In genomic region chr11:120727169-120727527, GRCm38 (mm10) we compare ENCODE assay signal across 8 mouse cellular contexts. TPM values are rescaled to one million over a fixed set of nuclear protein-coding genes. Genes with fewer than 3 reads are reported as not detected.
A peak's percentile ranks its signal among the peaks of the same experiment; 100 is the strongest.
DNase-seq lines count a peak whose midpoint lies in the region; ATAC-seq and TF ChIP-seq lines count a peak whose summit lies in the region.

Dcxr (minus strand) TSS chr11:120727281.

- H3K27me3 ChIP-seq in E14TG2a.4 (ENCODE audit: insufficient read depth, low read length) = peaks cover 61% of the 10 kb centered on the region
- H3K27me3 ChIP-seq in heart, embryonic 12.5 days (replicated peaks) = peaks cover 61% of the 10 kb centered on the region
- H3K27me3 ChIP-seq in kidney, embryonic 16.5 days (ENCODE audit: insufficient read depth, low read length) = peaks cover 6% of the 10 kb centered on the region; the same call in 1 of the 2 replicates
- H3K27me3 ChIP-seq in liver, embryonic 11.5 days (replicated peaks; ENCODE audit: control insufficient read depth, insufficient read depth, low read length) = peaks cover 16% of the 10 kb centered on the region
- H3K27me3 ChIP-seq in splenic B cell, adult 2 months (ENCODE audit: control insufficient read depth, insufficient read depth, low read length, poor library complexity, severe bottlenecking) = no peaks in the 10 kb centered on the region

- no peaks in the 10 kb centered on the region for H3K9me3 ChIP-seq in E14TG2a.4 (ENCODE audit: low read length)
- H3K9me3 ChIP-seq in heart, embryonic 12.5 days (replicated peaks) = no peaks in the 10 kb centered on the region
- H3K9me3 ChIP-seq in kidney, embryonic 16.5 days (ENCODE audit: low read length) = no peaks in the 10 kb centered on the region
- no peaks in the 10 kb centered on the region for H3K9me3 ChIP-seq in liver, embryonic 11.5 days (ENCODE audit: control insufficient read depth, low read length)

- no peak within 1 kb of the TSS for H3K27ac ChIP-seq in brown adipose tissue, adult 24 weeks (replicated peaks; ENCODE audit: low read depth, low read length)
- H3K27ac ChIP-seq in heart, embryonic 12.5 days (ENCODE audit: poor library complexity, severe bottlenecking) = no peak within 1 kb of the TSS
- peak within 1 kb of the TSS; percentile 61; the same call in 1 of the 2 replicates for H3K27ac ChIP-seq in kidney, embryonic 16.5 days (ENCODE audit: low read length)
- 0 out of 2 replicates have a peak within 1 kb of the TSS, but pooled peaks have one; percentile 22 for H3K27ac ChIP-seq in liver, embryonic 11.5 days (ENCODE audit: low read depth, low read length)

- peak; percentile 76 for DNase-seq in fat pad, adult 2 months (ENCODE audit: extremely low read depth, low read depth, low spot score)
- peak; percentile 85 for DNase-seq in liver, embryonic 11.5 days (ENCODE audit: low spot score)
- DNase-seq in splenic B cell, adult 2 months (ENCODE audit: low read depth, low spot score) = peak; percentile 88

- ATAC-seq in heart, embryonic 12.5 days (ENCODE audit: insufficient number of reproducible peaks, low FRiP score) = peak; percentile 89
- ATAC-seq in kidney, embryonic 16.5 days (ENCODE audit: low FRiP score, low TSS enrichment) = peak; percentile 93
- ATAC-seq in liver, embryonic 11.5 days (replicated peaks; ENCODE audit: low FRiP score) = peak; percentile 91
- ATAC-seq in monocyte, adult 5-6 weeks (replicated peaks; ENCODE audit: insufficient number of reproducible peaks, low FRiP score, low TSS enrichment, poor library complexity, severe bottlenecking) = peak; percentile 94

- H3K4me3 ChIP-seq in E14TG2a.4 (replicated peaks; ENCODE audit: low read length) = peak within 1 kb of the TSS; percentile 89
- H3K4me3 ChIP-seq in brown adipose tissue, adult 24 weeks (ENCODE audit: insufficient read depth, low read depth, low read length) = peak within 1 kb of the TSS; percentile 62
- peak within 1 kb of the TSS; percentile 64 for H3K4me3 ChIP-seq in heart, embryonic 12.5 days
- H3K4me3 ChIP-seq in kidney, embryonic 16.5 days (ENCODE audit: low read length) = peak within 1 kb of the TSS; percentile 72
- peak within 1 kb of the TSS; percentile 63 for H3K4me3 ChIP-seq in liver, embryonic 11.5 days (ENCODE audit: low read depth, low read length)

- H3K4me2 ChIP-seq in heart, embryonic 12.5 days = peak within 1 kb of the TSS; percentile 91
- H3K4me2 ChIP-seq in kidney, embryonic 16.5 days (replicated peaks; ENCODE audit: low read depth, low read length) = peak within 1 kb of the TSS; percentile 92
- peak within 1 kb of the TSS; percentile 92 for H3K4me2 ChIP-seq in liver, embryonic 11.5 days

- H3K9ac ChIP-seq in heart, embryonic 12.5 days = peak within 1 kb of the TSS; percentile 54
- peak within 1 kb of the TSS; percentile 68 for H3K9ac ChIP-seq in kidney, embryonic 16.5 days (replicated peaks; ENCODE audit: low read length)
- H3K9ac ChIP-seq in liver, embryonic 11.5 days (ENCODE audit: low read depth, low read length) = peak within 1 kb of the TSS; percentile 65

- TF ChIP-seq CTCF in E14TG2a.4 (conservative IDR thresholded peaks at IDR 0.05; ENCODE audit: low read length) = no peak

- H3K36me3 ChIP-seq in E14TG2a.4 (ENCODE audit: insufficient read depth, low read length) = peaks cover 20% of the 10 kb centered on the region
- no peaks in the 10 kb centered on the region for H3K36me3 ChIP-seq in heart, embryonic 12.5 days
- H3K36me3 ChIP-seq in kidney, embryonic 16.5 days (ENCODE audit: insufficient read depth, low read length) = no peaks in the 10 kb centered on the region
- no peaks in the 10 kb centered on the region for H3K36me3 ChIP-seq in liver, embryonic 11.5 days (ENCODE audit: control insufficient read depth, insufficient read depth, low read length)
- H3K36me3 ChIP-seq in splenic B cell, adult 2 months (ENCODE audit: control insufficient read depth, insufficient read depth, low read length, poor library complexity, severe bottlenecking) = no peaks in the 10 kb centered on the region

- 1% methylated on average over 14 of the region's 14 CpGs for WGBS in heart, embryonic 12.5 days
- WGBS in kidney, embryonic 16.5 days = 0% methylated on average over 14 of the region's 14 CpGs
- under 1% methylated on average over 14 of the region's 14 CpGs for WGBS in liver, embryonic 11.5 days

- H3K4me1 ChIP-seq in E14TG2a.4 (replicated peaks; ENCODE audit: low read depth, low read length) = peaks cover 59% of the 10 kb centered on the region
- H3K4me1 ChIP-seq in brown adipose tissue, adult 24 weeks (ENCODE audit: control insufficient read depth, insufficient read depth, insufficient read length, low read length) = peaks cover 5% of the 10 kb centered on the region
- H3K4me1 ChIP-seq in heart, embryonic 12.5 days (replicated peaks) = peaks cover 15% of the 10 kb centered on the region
- peaks cover 15% of the 10 kb centered on the region for H3K4me1 ChIP-seq in kidney, embryonic 16.5 days (ENCODE audit: insufficient read depth, low read length)
- peaks cover 9% of the 10 kb centered on the region; the same call in 1 of the 2 replicates for H3K4me1 ChIP-seq in liver, embryonic 11.5 days (replicated peaks; ENCODE audit: control insufficient read depth, insufficient read depth, low read length)

RNA-seq across cellular contexts. Expression of gene Dcxr, which starts in this region (rescaled TPM):
- 9.4 and 15.5 TPM in 2 replicates for polyA plus RNA-seq in brown adipose tissue, adult 24 weeks (2012; ENCODE audit: insufficient read depth, insufficient read length, missing spikeins)
- 4.3 and 5.4 TPM in 2 replicates for polyA plus RNA-seq in heart, embryonic 12.5 days (2016; fragmentation: Nextera tagmentation; extraction: Ambion mirVana)
- 49.4 and 56.5 TPM in 2 replicates for polyA plus RNA-seq in kidney, embryonic 16.5 days (2015; fragmentation: Nextera tagmentation; extraction: Ambion mirVana)
- polyA plus RNA-seq in liver, embryonic 11.5 days (2014; fragmentation: Nextera tagmentation; extraction: Ambion mirVana) = 12.9 and 13.2 TPM in 2 replicates
- total RNA-seq in monocyte, adult 5-6 weeks (2017) = 14.8 to 32.2 TPM (median 23.8 TPM) in 3 replicates

Comparison
In these comparisons a context has a peak if more than half of its experiments do, and no peak if none do; other contexts are left out.
1. H3K27ac ChIP-seq: peak in kidney, embryonic 16.5 days (single experiment) and liver, embryonic 11.5 days (single experiment); none in brown adipose tissue, adult 24 weeks (single experiment) and heart, embryonic 12.5 days (single experiment).
2. Peak in every context shown above with its lines, with median percentiles within 50 percentile points of each other: H3K4me3 ChIP-seq, DNase-seq, ATAC-seq, H3K4me2 ChIP-seq and H3K9ac ChIP-seq.